Mouse (Mus musculus) ES-Bruce4 (cell line): Measurements from ENCODE around the gene Ankle2.

Experiments
- CTCF ChIP-seq: IDR thresholded peaks from one replicate; pipeline ENCODE4 v1.8.1; 2011; ENCODE audit warnings: low read depth, low read length
- EP300 ChIP-seq: IDR thresholded peaks from 2 replicates; pipeline ENCODE4 v1.6.1; 2011; ENCODE audit warnings: low read depth, low read length; ENCODE audit not compliant: insufficient read depth
- POLR2A ChIP-seq: IDR thresholded peaks from one replicate; pipeline ENCODE4 v1.8.1; 2011; ENCODE audit warnings: low read length; ENCODE audit not compliant: insufficient read depth

- no peak for TF ChIP-seq POLR2A
- no peak for TF ChIP-seq CTCF
- TF ChIP-seq EP300, result no peak
These were observed 43.3 kb downstream of the Ankle2 start for GRCm38 (mm10) chr5:110274147-110274546.
